Mouse (Mus musculus): Measurements from ENCODE around the gene Ephb1.

Gene Ephb1

GRCm38 (mm10) chr9:102033231-102033630 lies 321.3 kb downstream of the Ephb1 start:
- DNase-seq = no peak

GRCm38 (mm10) chr9:102032376-102032775 lies 322.1 kb downstream of the Ephb1 start:
- no peak for DNase-seq

- no peak for DNase-seq
Measured at GRCm38 (mm10) chr9:102029661-102030060, 324.8 kb downstream of the Ephb1 start.

GRCm38 (mm10) chr9:102026136-102026535 lies 328.4 kb downstream of the Ephb1 start:
- no peak for DNase-seq

GRCm38 (mm10) chr9:102025141-102025540 lies 329.4 kb downstream of the Ephb1 start:
- no peak for DNase-seq

- DNase-seq = no peak
Measured at GRCm38 (mm10) chr9:102015516-102015915, 339.0 kb downstream of the Ephb1 start.

- no peak for DNase-seq
Measured at GRCm38 (mm10) chr9:102007706-102008105, 346.8 kb downstream of the Ephb1 start.

- DNase-seq = no peak
Measured at GRCm38 (mm10) chr9:102006539-102006938, 348.0 kb downstream of the Ephb1 start.

- DNase-seq = no peak
Measured at GRCm38 (mm10) chr9:102002920-102003319, 351.6 kb downstream of the Ephb1 start.

- DNase-seq = no peak
Measured at GRCm38 (mm10) chr9:102002186-102002585, 352.3 kb downstream of the Ephb1 start.

GRCm38 (mm10) chr9:102001633-102002165 lies 352.8 kb downstream of the Ephb1 start:
- DNase-seq = no peak

- no peak for DNase-seq
Measured at GRCm38 (mm10) chr9:101999690-102000089, 354.8 kb downstream of the Ephb1 start.

GRCm38 (mm10) chr9:101996771-101997500 lies 357.6 kb downstream of the Ephb1 start:
- no peak for DNase-seq

- no peak for DNase-seq
Measured at GRCm38 (mm10) chr9:101996183-101996582, 358.3 kb downstream of the Ephb1 start.

GRCm38 (mm10) chr9:101995423-101996156 lies 358.9 kb downstream of the Ephb1 start:
- no peak for DNase-seq

GRCm38 (mm10) chr9:101994086-101994485 lies 360.4 kb downstream of the Ephb1 start:
- DNase-seq = no peak

GRCm38 (mm10) chr9:101990836-101991235 lies 363.7 kb downstream of the Ephb1 start:
- DNase-seq = no peak

GRCm38 (mm10) chr9:101990032-101990431 lies 364.5 kb downstream of the Ephb1 start:
- no peak for DNase-seq

GRCm38 (mm10) chr9:101986910-101987309 lies 367.6 kb downstream of the Ephb1 start:
- DNase-seq = no peak

- DNase-seq = no peak
Measured at GRCm38 (mm10) chr9:101982378-101982777, 372.1 kb downstream of the Ephb1 start.

- DNase-seq = no peak
Measured at GRCm38 (mm10) chr9:101981161-101981560, 373.3 kb downstream of the Ephb1 start.

- DNase-seq = no peak
Measured at GRCm38 (mm10) chr9:101976884-101977465, 377.5 kb downstream of the Ephb1 start.

GRCm38 (mm10) chr9:101972314-101972713 lies 382.2 kb downstream of the Ephb1 start:
- DNase-seq = peak in 1 of 2 experiments; percentile 10

GRCm38 (mm10) chr9:101971806-101972205 lies 382.7 kb downstream of the Ephb1 start:
- no peak for DNase-seq

Data from thymus, postnatal 36 days (tissue).